Mouse (Mus musculus): ENCODE measurements around the gene Bcan.

DNA sequence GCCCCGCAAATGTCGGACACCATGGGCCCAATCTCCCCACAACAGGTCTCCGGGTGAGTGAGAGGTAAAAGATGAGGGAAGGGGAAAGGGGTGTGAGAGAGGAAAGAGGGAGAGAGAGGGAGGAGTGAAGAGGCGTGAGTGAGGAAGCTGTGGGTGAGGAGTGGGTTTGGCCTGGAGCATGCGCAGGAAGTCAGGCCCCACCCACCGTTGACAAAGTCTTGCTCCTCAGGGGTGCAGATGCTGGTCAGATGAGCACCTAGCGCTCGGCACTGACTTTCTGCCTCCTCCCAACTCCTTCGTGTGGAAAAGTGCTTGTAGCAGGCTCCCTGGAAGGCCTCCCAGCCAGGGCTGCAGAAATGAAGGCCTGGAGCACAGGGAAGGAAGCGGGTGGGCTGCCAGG is 10.1 kb downstream of the Bcan start:
- TF ChIP-seq EP300 (optimal IDR thresholded peaks at IDR 0.05) (no peak), CTCF (IDR thresholded peaks at IDR 0.05; ENCODE audit: low read depth) (no peak)
